Mouse (Mus musculus): ENCODE measurements around the gene Snca.

The Snca gene

GRCm38 (mm10) chr6:60829282-60829891 is at the start of gene Snca:
Gene Snca, minus strand, starts transcription at chr6:60829855.
- under 1% methylated on average over 14 of the region's 14 CpGs for WGBS

GRCm38 (mm10) chr6:60870126-60870525 is 40.5 kb upstream of the Snca start:
- WGBS: 23% methylated on average over 1 of the region's 1 CpGs

GRCm38 (mm10) chr6:60856599-60856998 is 26.9 kb upstream of the Snca start:
- 51% methylated on average over 2 of the region's 2 CpGs for WGBS

- WGBS: 82% methylated on average over 2 of the region's 2 CpGs
Observed at GRCm38 (mm10) chr6:60851690-60852089, 22.0 kb upstream of the Snca start.

- WGBS: under 1% methylated on average over 35 of the region's 35 CpGs
Observed at GRCm38 (mm10) chr6:60828429-60829264, 1.0 kb downstream of the Snca start.

- 32% methylated on average over 1 of the region's 1 CpGs for WGBS
Observed at GRCm38 (mm10) chr6:60828047-60828428, 1.6 kb downstream of the Snca start.

GRCm38 (mm10) chr6:60827290-60827689 is 2.4 kb downstream of the Snca start:
- WGBS: 39% methylated on average over 1 of the region's 1 CpGs

GRCm38 (mm10) chr6:60819272-60819671 is 10.4 kb downstream of the Snca start:
- WGBS: 82% methylated on average over 1 of the region's 1 CpGs

GRCm38 (mm10) chr6:60813516-60813915 is 16.1 kb downstream of the Snca start:
- 68% methylated on average over 3 of the region's 3 CpGs for WGBS

- WGBS: 44% methylated on average over 1 of the region's 1 CpGs
Observed at GRCm38 (mm10) chr6:60798266-60798665, 31.4 kb downstream of the Snca start.

- 79% methylated on average over 3 of the region's 3 CpGs for WGBS
Observed at GRCm38 (mm10) chr6:60793659-60794365, 35.8 kb downstream of the Snca start.

GRCm38 (mm10) chr6:60786955-60787354 is 42.7 kb downstream of the Snca start:
- 59% methylated on average over 1 of the region's 1 CpGs for WGBS

GRCm38 (mm10) chr6:60771899-60772298 is 57.8 kb downstream of the Snca start:
- 60% methylated on average over 1 of the region's 1 CpGs for WGBS

GRCm38 (mm10) chr6:60765696-60766095 is 64.0 kb downstream of the Snca start:
- 50% methylated on average over 3 of the region's 3 CpGs for WGBS

- 82% methylated on average over 4 of the region's 4 CpGs for WGBS
Observed at GRCm38 (mm10) chr6:60762864-60763263, 66.8 kb downstream of the Snca start.

GRCm38 (mm10) chr6:60761710-60762109 is 67.9 kb downstream of the Snca start:
- 75% methylated on average over 2 of the region's 2 CpGs for WGBS

GRCm38 (mm10) chr6:60754975-60755374 is 74.7 kb downstream of the Snca start:
- 88% methylated on average over 1 of the region's 1 CpGs for WGBS

- WGBS: 73% methylated on average over 2 of the region's 2 CpGs
Observed at GRCm38 (mm10) chr6:60741427-60742071, 88.1 kb downstream of the Snca start.

GRCm38 (mm10) chr6:60739776-60740175 is 89.9 kb downstream of the Snca start:
- WGBS: 48% methylated on average over 1 of the region's 1 CpGs

GRCm38 (mm10) chr6:60731164-60731563 is 98.5 kb downstream of the Snca start:
- WGBS: 17% methylated on average over 2 of the region's 2 CpGs

- WGBS: 86% methylated on average over 2 of the region's 2 CpGs
Observed at GRCm38 (mm10) chr6:60724110-60724829, 105.4 kb downstream of the Snca start.
